Comparison of ENCODE assay signal across 8 mouse cellular contexts in genomic region chr4:123685506-123686242, GRCm38 (mm10). TPM values are rescaled to one million over a fixed set of nuclear protein-coding genes. Genes with fewer than 3 reads are reported as not detected.
DNase-seq lines count a peak whose midpoint lies in the region; ATAC-seq lines count a peak whose summit lies in the region.

No protein-coding gene starts in this region.

- no peaks in the 10 kb centered on the region for H3K36me3 ChIP-seq in intestine, embryonic 16.5 days (ENCODE audit: control insufficient read depth, insufficient read depth, low read length)

- 64% methylated on average over 8 of the region's 8 CpGs for WGBS in intestine, embryonic 16.5 days

- H3K9ac ChIP-seq in intestine, embryonic 16.5 days (ENCODE audit: low read depth, low read length), result peak overlapping the region; percentile 72; the same call in 1 of the 2 replicates

- no peak overlapping the region for H3K27ac ChIP-seq in intestine, embryonic 16.5 days (ENCODE audit: low read length)

- peaks cover 3% of the 10 kb centered on the region for H3K27me3 ChIP-seq in intestine, embryonic 16.5 days (replicated peaks; ENCODE audit: control insufficient read depth, insufficient read depth, low read length)

- no peaks in the 10 kb centered on the region for H3K9me3 ChIP-seq in intestine, embryonic 16.5 days (ENCODE audit: control insufficient read depth, low read length)

- peaks cover 14% of the 10 kb centered on the region for H3K4me1 ChIP-seq in intestine, embryonic 16.5 days (ENCODE audit: control insufficient read depth, insufficient read depth, low read length)

- no peak for ATAC-seq in intestine, embryonic 16.5 days

- peak overlapping the region; percentile 100 for H3K4me2 ChIP-seq in intestine, embryonic 16.5 days (ENCODE audit: low read depth, low read length)

- H3K4me3 ChIP-seq in intestine, embryonic 16.5 days (ENCODE audit: low read length), result peak overlapping the region; percentile 82; the same call in 1 of the 2 replicates

- peak; percentile 32 for DNase-seq in gastrocnemius, postnatal 10 days
- DNase-seq in gastrocnemius, adult 18-20 months (ENCODE audit: low spot score), result no peak
- peak; percentile 40 for DNase-seq in right cerebral cortex, postnatal 4 days
- no peak for DNase-seq in right cerebral cortex, postnatal 25 days
- peak; percentile 57 for DNase-seq in retina, postnatal 1 day
- no peak for DNase-seq in adrenal gland, postnatal 10 days
- no peak for DNase-seq in c-Kit-positive CD71-positive TER-119-positive erythroid progenitor cells, embryonic 14.5 days (ENCODE audit: low spot score)

RNA-seq across cellular contexts. Expression of gene Macf1, which starts 1.5 kb away (rescaled TPM):
- total RNA-seq in gastrocnemius, postnatal 10 days (2021), result 100 to 1,000 TPM; 108 to 144 TPM
- 10 to 100 TPM; 49.0 to 55.4 TPM for total RNA-seq in gastrocnemius, adult 18-20 months (2021)
- 18.9 and 19.7 TPM in 2 replicates for polyA plus RNA-seq in intestine, embryonic 16.5 days (2015; fragmentation: Nextera tagmentation; extraction: Ambion mirVana)
- total RNA-seq in adrenal gland, postnatal 10 days (2021), result 100 to 1,000 TPM; 170 to 248 TPM

RNA-seq across cellular contexts. Expression of gene Ndufs5, which starts 32.3 kb away (rescaled TPM):
- 100 to 1,000 TPM; 227 to 266 TPM for total RNA-seq in gastrocnemius, postnatal 10 days (2021)
- 100 to 1,000 TPM; 270 to 291 TPM for total RNA-seq in gastrocnemius, adult 18-20 months (2021)
- 322 and 330 TPM in 2 replicates for polyA plus RNA-seq in intestine, embryonic 16.5 days (2015; fragmentation: Nextera tagmentation; extraction: Ambion mirVana)
- total RNA-seq in adrenal gland, postnatal 10 days (2021), result 100 to 1,000 TPM; 371 to 393 TPM

Comparison
In these comparisons a context has a peak if more than half of its experiments do, and no peak if none do; other contexts are left out.
1. DNase-seq: peak in gastrocnemius, postnatal 10 days (single experiment), right cerebral cortex, postnatal 4 days (single experiment) and retina, postnatal 1 day (single experiment); none in gastrocnemius, adult 18-20 months (single experiment), right cerebral cortex, postnatal 25 days (single experiment), adrenal gland, postnatal 10 days (single experiment) and c-Kit-positive CD71-positive TER-119-positive erythroid progenitor cells, embryonic 14.5 days (single experiment).